Mouse (Mus musculus) liver, embryonic 11.5 days (tissue): ENCODE data around the gene Tlr13. TPM values are rescaled to one million over a fixed set of nuclear protein-coding genes. Genes with fewer than 3 reads are reported as not detected.
A peak's percentile ranks its signal among the peaks of the same experiment; 100 is the strongest.
"Not testable (repeated sequence)": the region's sequence is repeated elsewhere in the genome, so short reads cannot be mapped to it uniquely, and the experiment has no call there.

ENCODE experiments used
- ATAC-seq: fragments of 200-750 bp; cut with Nextera tagmentation; replicated peaks from 2 replicates; pipeline ENCODE4 v1.8.0; 2017; ENCODE audit warnings: moderate number of reproducible peaks, mild to moderate bottlenecking, moderate TSS enrichment, moderate library complexity; ENCODE audit not compliant: low FRiP score
- DNase-seq: peaks from one replicate; pipeline ENCODE4 v3.0.0-alpha.2; 2017; ENCODE audit warnings: low spot score
- H3K27ac ChIP-seq: fragments of 300-500 bp; sonication (generic); 2 replicates; pipeline ENCODE4 v1.5.1; 2014; ENCODE audit warnings: mild to moderate bottlenecking, low read depth, low read length, control low read depth
- H3K27me3 ChIP-seq: fragments of 300-500 bp; sonication (generic); replicated peaks from 2 replicates; pipeline ENCODE4 v1.6.1; 2014; ENCODE audit warnings: low read length, mixed read lengths; ENCODE audit not compliant: control insufficient read depth, insufficient read depth
- H3K36me3 ChIP-seq: fragments of 300-500 bp; sonication (generic); 2 replicates; pipeline ENCODE4 v1.6.1; 2014; ENCODE audit warnings: mild to moderate bottlenecking, low read length, moderate library complexity, mixed read lengths; ENCODE audit not compliant: control insufficient read depth, insufficient read depth
- H3K4me1 ChIP-seq: fragments of 300-500 bp; sonication (generic); replicated peaks from 2 replicates; pipeline ENCODE4 v1.6.1; 2014; ENCODE audit warnings: low read length, mixed read lengths; ENCODE audit not compliant: control insufficient read depth, insufficient read depth
- H3K4me2 ChIP-seq: fragments of 300-500 bp; sonication (generic); 2 replicates; pipeline ENCODE4 v1.6.1; 2014; ENCODE audit warnings: mild to moderate bottlenecking, control low read depth, moderate library complexity
- H3K4me3 ChIP-seq: fragments of 300-500 bp; sonication (generic); 2 replicates; pipeline ENCODE4 v1.5.1; 2014; ENCODE audit warnings: low read depth, low read length, control low read depth
- H3K9ac ChIP-seq: fragments of 300-500 bp; sonication (generic); 2 replicates; pipeline ENCODE4 v1.6.1; 2014; ENCODE audit warnings: low read depth, low read length, control low read depth
- H3K9me3 ChIP-seq: fragments of 300-500 bp; sonication (generic); 2 replicates; pipeline ENCODE4 v1.6.1; 2016; ENCODE audit warnings: low read length, inconsistent platforms, mixed read lengths; ENCODE audit not compliant: control insufficient read depth
- WGBS: fragments of 180-500 bp; shearing (Covaris S2); extraction: QIAGEN DNeasy Blood & Tissue Kit; methylation state at CpG from one replicate; pipeline ENCODE4 v1.1.7; 2014; 5-methylcytosine and 5-hydroxymethylcytosine counted together
- polyA plus RNA-seq: library from polyadenylated mRNA; unstranded; fragments of >200 nt; fragmentation: Nextera tagmentation; extraction: Ambion mirVana; gene quantifications from 2 replicates; pipeline ENCODE4 v1.2.1, GENCODE M21; 2014

Gene Tlr13
- polyA plus RNA-seq, 1 experiment from 2014 or later, result 1.1 TPM

DNA sequence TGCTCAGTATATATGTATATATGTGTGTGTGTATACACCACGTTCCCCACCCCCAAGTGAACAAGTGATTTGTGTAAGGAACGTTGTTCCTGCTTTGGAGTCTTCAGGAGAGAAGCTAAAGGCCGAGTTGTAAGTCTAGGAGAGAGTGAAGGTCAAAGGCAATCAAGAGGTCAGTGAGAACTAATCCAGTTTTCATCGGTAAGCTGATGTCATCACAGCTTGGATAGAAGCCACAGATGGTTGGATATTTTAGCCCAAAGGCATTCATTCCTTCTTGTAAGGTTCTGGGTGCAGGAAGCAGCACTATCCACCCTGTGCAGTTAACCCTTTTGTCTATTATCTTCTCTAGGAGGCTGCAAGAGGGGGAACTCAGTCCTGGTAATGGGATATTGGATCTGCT lies 47.1 kb downstream of the Tlr13 start:
- H3K9me3 ChIP-seq, result no peaks in the 10 kb centered on the region
- DNase-seq, result no peak
- peaks cover 4% of the 10 kb centered on the region; the same call in 1 of the 2 replicates for H3K36me3 ChIP-seq
- ATAC-seq, result no peak
- no peak overlapping the region for H3K27ac ChIP-seq
- H3K9ac ChIP-seq, result no peak overlapping the region
- H3K4me1 ChIP-seq, result peaks cover 3% of the 10 kb centered on the region; the same call in 1 of the 2 replicates
- peaks cover 3% of the 10 kb centered on the region for H3K27me3 ChIP-seq
- 48% methylated on average over 4 of the region's 4 CpGs for WGBS
- peak overlapping the region; percentile 68 for H3K4me2 ChIP-seq
- peak overlapping the region; percentile 61 for H3K4me3 ChIP-seq

DNA sequence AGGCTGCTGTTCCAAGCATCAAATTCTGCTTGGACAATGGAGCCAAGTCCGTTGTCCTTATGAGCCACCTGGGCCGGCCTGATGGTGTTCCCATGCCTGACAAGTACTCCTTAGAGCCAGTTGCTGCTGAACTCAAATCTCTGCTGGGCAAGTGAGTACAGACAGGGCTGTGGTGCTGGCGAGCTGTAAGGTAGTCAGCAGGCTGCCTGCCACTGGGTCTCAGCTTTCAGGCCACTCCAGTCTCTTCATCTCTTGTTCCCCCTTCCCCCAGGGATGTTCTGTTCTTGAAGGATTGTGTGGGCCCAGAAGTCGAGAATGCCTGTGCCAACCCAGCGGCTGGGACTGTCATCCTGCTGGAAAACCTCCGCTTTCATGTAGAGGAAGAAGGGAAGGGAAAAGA lies 51.4 kb downstream of the Tlr13 start:
- 86% methylated on average over 6 of the region's 6 CpGs for WGBS
- not testable (repeated sequence) for H3K9me3 ChIP-seq, DNase-seq, H3K4me2 ChIP-seq, H3K9ac ChIP-seq, H3K4me3 ChIP-seq, ATAC-seq, H3K27ac ChIP-seq, H3K4me1 ChIP-seq, H3K27me3 ChIP-seq
- peaks cover 19% of the 10 kb centered on the region; the same call in 1 of the 2 replicates for H3K36me3 ChIP-seq

DNA sequence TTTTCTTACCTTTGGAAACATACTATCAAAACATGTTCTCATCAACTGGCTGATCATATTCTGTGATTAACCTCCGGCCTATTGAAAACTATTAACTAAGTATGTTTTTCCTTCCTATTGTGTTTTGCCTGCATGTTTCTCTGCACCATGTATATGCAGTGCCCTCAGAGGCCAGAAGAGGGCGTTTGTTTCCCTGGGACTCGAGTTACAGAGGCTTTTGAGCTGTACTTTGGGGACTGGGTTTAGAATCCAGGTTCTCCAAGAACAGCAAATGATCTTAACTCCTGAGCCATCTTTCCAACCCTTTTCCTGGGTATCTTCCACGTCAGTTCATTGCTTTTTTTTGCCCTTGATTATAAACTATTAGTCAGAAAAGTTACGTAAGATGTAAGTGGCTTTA lies 54.3 kb downstream of the Tlr13 start:
- H3K36me3 ChIP-seq, result peaks cover 23% of the 10 kb centered on the region
- WGBS, result 65% methylated on average over 5 of the region's 5 CpGs

DNA sequence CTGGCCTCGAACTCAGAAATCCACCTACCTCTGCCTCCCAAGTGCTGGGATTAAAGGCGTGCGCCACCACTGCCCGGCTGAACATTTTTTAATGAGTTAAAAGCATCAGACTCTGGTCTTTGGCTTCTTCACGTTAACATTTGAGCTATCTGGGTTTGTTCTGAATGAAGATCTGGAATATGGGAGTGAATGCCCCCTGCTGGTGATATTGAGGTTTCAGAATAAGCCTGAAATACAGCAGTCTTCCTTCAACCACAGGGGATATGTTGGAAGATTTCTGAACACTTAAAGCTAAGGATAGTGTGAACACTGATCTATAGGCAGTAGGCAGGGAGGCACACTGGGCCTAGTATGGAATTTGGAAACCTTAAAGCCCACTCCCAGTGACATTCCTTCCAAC lies 55.9 kb downstream of the Tlr13 start:
- ATAC-seq (no peak), DNase-seq (no peak)
- Histone ChIP-seq H3K27ac (no peak overlapping the region), H3K36me3 (peaks cover 21% of the 10 kb centered on the region), H3K4me2 (no peak overlapping the region), H3K9me3 (no peaks in the 10 kb centered on the region), H3K9ac (no peak overlapping the region), H3K4me1 (no peaks in the 10 kb centered on the region), H3K4me3 (no peak overlapping the region), H3K27me3 (no peaks in the 10 kb centered on the region)
- WGBS, result 88% methylated on average over 5 of the region's 5 CpGs

More for the DNA sequence above, 54.3 kb downstream of the Tlr13 start:
- H3K9me3 ChIP-seq, result no peaks in the 10 kb centered on the region
- no peak overlapping the region for H3K9ac ChIP-seq
- DNase-seq, result no peak
- no peak overlapping the region for H3K27ac ChIP-seq
- no peak for ATAC-seq
- no peaks in the 10 kb centered on the region for H3K27me3 ChIP-seq
- no peaks in the 10 kb centered on the region for H3K4me1 ChIP-seq
- no peak overlapping the region for H3K4me3 ChIP-seq
- H3K4me2 ChIP-seq, result no peak overlapping the region

DNA sequence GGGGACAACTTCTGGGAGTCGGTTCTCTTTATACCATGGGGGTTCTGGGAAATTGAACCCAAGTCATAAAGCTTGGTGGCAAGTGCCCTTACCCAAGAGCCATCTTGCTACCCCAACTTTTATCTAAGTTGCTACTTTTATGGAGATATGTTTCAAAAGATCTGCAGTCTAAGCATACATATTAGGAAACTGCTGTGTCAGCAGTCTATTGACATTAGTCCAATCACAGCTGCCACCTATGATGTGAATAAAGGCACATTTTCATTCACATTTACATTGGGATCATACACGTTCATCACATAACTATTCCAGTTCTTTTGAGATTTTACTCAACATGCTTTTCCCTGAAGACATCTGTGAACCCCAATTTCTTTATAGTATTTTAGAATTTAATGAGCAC lies 66.1 kb downstream of the Tlr13 start:
- no peaks in the 10 kb centered on the region for H3K4me1 ChIP-seq
- WGBS, result 85% methylated on average over 2 of the region's 2 CpGs
- no peak for ATAC-seq

More for the DNA sequence above, 66.1 kb downstream of the Tlr13 start:
- H3K9ac ChIP-seq, result no peak overlapping the region
- H3K27me3 ChIP-seq, result no peaks in the 10 kb centered on the region
- no peak overlapping the region for H3K27ac ChIP-seq
- H3K4me2 ChIP-seq, result no peak overlapping the region
- H3K36me3 ChIP-seq, result no peaks in the 10 kb centered on the region
- no peaks in the 10 kb centered on the region for H3K9me3 ChIP-seq
- no peak for DNase-seq
- H3K4me3 ChIP-seq, result no peak overlapping the region

Other genes with a start within 250 kb of the Tlr13 start
- gene Atrx, start 213.8 kb upstream of the Tlr13 start, polyA plus RNA-seq, result 96.3 and 99.3 TPM in 2 replicates
- 56.8 and 61.2 TPM in 2 replicates for gene Magt1, start 131.3 kb upstream of the Tlr13 start, polyA plus RNA-seq
- gene Cox7b, start 127.5 kb upstream of the Tlr13 start, polyA plus RNA-seq, result 433 and 493 TPM in 2 replicates
- gene Atp7a, start 115.9 kb upstream of the Tlr13 start, polyA plus RNA-seq, result 16.2 and 19.7 TPM in 2 replicates
- 586 and 640 TPM in 2 replicates for gene Pgk1, start 43.9 kb downstream of the Tlr13 start, polyA plus RNA-seq
- gene Taf9b, start 78.0 kb downstream of the Tlr13 start, polyA plus RNA-seq, result 10.0 and 10.6 TPM in 2 replicates
- gene Fnd3c2, start 112.2 kb downstream of the Tlr13 start, polyA plus RNA-seq, result not detected in 2 replicates